Mouse (Mus musculus) intestine, embryonic 14.5 days (tissue): ENCODE results near the gene Taok3. TPM values are rescaled to one million over a fixed set of nuclear protein-coding genes. Genes with fewer than 3 reads are reported as not detected.

ENCODE experiments used
- ATAC-seq: fragments of 200-750 bp; cut with Nextera tagmentation; replicated peaks from 2 replicates; pipeline ENCODE4 v1.8.0; 2017; ENCODE audit warnings: low read depth, moderate number of reproducible peaks, moderate TSS enrichment, moderate library complexity; ENCODE audit not compliant: low FRiP score, low TSS enrichment
- DNase-seq: peaks from one replicate; pipeline ENCODE4 v3.0.0-alpha.2; 2018; ENCODE audit warnings: low spot score
- H3K27ac ChIP-seq: fragments of 300-500 bp; sonication (generic); 2 replicates; pipeline ENCODE4 v1.5.1; 2014; ENCODE audit warnings: low read depth, mild to moderate bottlenecking, control low read depth
- H3K27me3 ChIP-seq: fragments of 300-500 bp; sonication (generic); replicated peaks from 2 replicates; pipeline ENCODE4 v1.6.1; 2014; ENCODE audit warnings: low read length, control low read depth; ENCODE audit not compliant: control insufficient read depth, insufficient read depth
- H3K36me3 ChIP-seq: fragments of 300-500 bp; sonication (generic); 2 replicates; pipeline ENCODE4 v1.6.1; 2014; ENCODE audit warnings: low read length, control low read depth; ENCODE audit not compliant: control insufficient read depth, insufficient read depth
- H3K4me1 ChIP-seq: fragments of 300-500 bp; sonication (generic); replicated peaks from 2 replicates; pipeline ENCODE4 v1.6.1; 2014; ENCODE audit warnings: low read length, control low read depth, mixed read lengths; ENCODE audit not compliant: control insufficient read depth, insufficient read depth
- H3K4me2 ChIP-seq: fragments of 300-500 bp; sonication (generic); 2 replicates; pipeline ENCODE4 v1.6.1; 2014; ENCODE audit warnings: low read length
- H3K4me3 ChIP-seq: fragments of 300-500 bp; sonication (generic); 2 replicates; pipeline ENCODE4 v1.5.1; 2014; ENCODE audit warnings: low read depth, low read length, control low read depth, mixed read lengths
- H3K9ac ChIP-seq: fragments of 300-500 bp; sonication (generic); 2 replicates; pipeline ENCODE4 v1.6.1; 2014; ENCODE audit warnings: mild to moderate bottlenecking, low read length
- H3K9me3 ChIP-seq: fragments of 300-500 bp; sonication (generic); 2 replicates; pipeline ENCODE4 v1.6.1; 2016; ENCODE audit warnings: low read length, control low read depth; ENCODE audit not compliant: control insufficient read depth
- WGBS: fragments of 180-500 bp; shearing (Covaris S2); extraction: QIAGEN DNeasy Blood & Tissue Kit; methylation state at CpG from one replicate; pipeline ENCODE4 v1.1.7; 2014; 5-methylcytosine and 5-hydroxymethylcytosine counted together
- polyA plus RNA-seq: library from polyadenylated mRNA; unstranded; fragments of >200 nt; fragmentation: Nextera tagmentation; extraction: Ambion mirVana; gene quantifications from 2 replicates; pipeline ENCODE4 v1.2.1, GENCODE M21; 2014

The Taok3 gene
- polyA plus RNA-seq, 1 experiment from 2014 or later, result 37.7 TPM

- H3K4me3 ChIP-seq, result no peak overlapping the region
- ATAC-seq (no peak), DNase-seq (no peak)
- no peak overlapping the region for H3K9ac ChIP-seq
- 81% methylated on average over 11 of the region's 11 CpGs for WGBS
- no peaks in the 10 kb centered on the region for H3K36me3 ChIP-seq
- H3K27me3 ChIP-seq, result no peaks in the 10 kb centered on the region
- no peak overlapping the region for H3K4me2 ChIP-seq
- H3K27ac ChIP-seq, result no peak overlapping the region
- H3K4me1 ChIP-seq, result no peaks in the 10 kb centered on the region
- no peaks in the 10 kb centered on the region for H3K9me3 ChIP-seq
Observed at GRCm38 (mm10) chr5:117166811-117167365, 47.0 kb downstream of the Taok3 start.

- H3K4me3 ChIP-seq, result no peak overlapping the region
- H3K27me3 ChIP-seq, result no peaks in the 10 kb centered on the region
- no peaks in the 10 kb centered on the region for H3K36me3 ChIP-seq
- H3K4me2 ChIP-seq, result no peak overlapping the region
- H3K27ac ChIP-seq, result no peak overlapping the region
- 92% methylated on average over 14 of the region's 14 CpGs for WGBS
- DNase-seq (no peak), ATAC-seq (no peak)
- no peaks in the 10 kb centered on the region for H3K4me1 ChIP-seq
- H3K9me3 ChIP-seq, result no peaks in the 10 kb centered on the region
- H3K9ac ChIP-seq, result no peak overlapping the region
Observed at GRCm38 (mm10) chr5:117168351-117169100, 48.6 kb downstream of the Taok3 start.

GRCm38 (mm10) chr5:117174057-117174456, 54.1 kb downstream of the Taok3 start:
- Histone ChIP-seq H3K4me1 (no peaks in the 10 kb centered on the region), H3K36me3 (no peaks in the 10 kb centered on the region), H3K9ac (no peak overlapping the region), H3K4me2 (no peak overlapping the region), H3K27ac (no peak overlapping the region), H3K27me3 (no peaks in the 10 kb centered on the region), H3K9me3 (no peaks in the 10 kb centered on the region), H3K4me3 (no peak overlapping the region)
- DNase-seq (no peak), ATAC-seq (no peak)
- 98% methylated on average over 7 of the region's 7 CpGs for WGBS

GRCm38 (mm10) chr5:117175896-117176295, 56.0 kb downstream of the Taok3 start:
- H3K9ac ChIP-seq, result no peak overlapping the region
- ATAC-seq (no peak), DNase-seq (no peak)
- WGBS, result 72% methylated on average over 8 of the region's 8 CpGs
- no peaks in the 10 kb centered on the region for H3K4me1 ChIP-seq
- no peak overlapping the region for H3K4me3 ChIP-seq
- H3K27ac ChIP-seq, result no peak overlapping the region
- no peaks in the 10 kb centered on the region for H3K9me3 ChIP-seq
- no peaks in the 10 kb centered on the region for H3K27me3 ChIP-seq
- no peaks in the 10 kb centered on the region for H3K36me3 ChIP-seq
- H3K4me2 ChIP-seq, result no peak overlapping the region

- Histone ChIP-seq H3K9me3 (no peaks in the 10 kb centered on the region), H3K4me3 (no peak overlapping the region), H3K36me3 (no peaks in the 10 kb centered on the region), H3K27ac (no peak overlapping the region), H3K9ac (no peak overlapping the region), H3K27me3 (no peaks in the 10 kb centered on the region), H3K4me2 (no peak overlapping the region), H3K4me1 (no peaks in the 10 kb centered on the region)
- no peak for DNase-seq
- no peak for ATAC-seq
- 49% methylated on average over 6 of the region's 6 CpGs for WGBS
Observed at GRCm38 (mm10) chr5:117178079-117178478, 58.1 kb downstream of the Taok3 start.

- Histone ChIP-seq H3K4me1 (no peaks in the 10 kb centered on the region), H3K27ac (no peak overlapping the region), H3K9me3 (no peaks in the 10 kb centered on the region), H3K36me3 (no peaks in the 10 kb centered on the region), H3K4me2 (no peak overlapping the region), H3K27me3 (no peaks in the 10 kb centered on the region), H3K4me3 (no peak overlapping the region), H3K9ac (no peak overlapping the region)
- WGBS, result 68% methylated on average over 6 of the region's 6 CpGs
- ATAC-seq, result no peak
- no peak for DNase-seq
Observed at GRCm38 (mm10) chr5:117178486-117178885, 58.6 kb downstream of the Taok3 start.

GRCm38 (mm10) chr5:117181921-117182320, 62.0 kb downstream of the Taok3 start:
- Histone ChIP-seq H3K27ac (no peak overlapping the region), H3K9ac (no peak overlapping the region), H3K4me3 (no peak overlapping the region), H3K27me3 (no peaks in the 10 kb centered on the region), H3K36me3 (peaks cover 5% of the 10 kb centered on the region; the same call in 1 of the 2 replicates), H3K4me2 (no peak overlapping the region), H3K9me3 (peaks cover 8% of the 10 kb centered on the region; the same call in 1 of the 2 replicates), H3K4me1 (no peaks in the 10 kb centered on the region)
- WGBS, result 76% methylated on average over 5 of the region's 5 CpGs
- DNase-seq (no peak), ATAC-seq (no peak)

GRCm38 (mm10) chr5:117182411-117182810, 62.5 kb downstream of the Taok3 start:
- no peak overlapping the region for H3K27ac ChIP-seq
- ATAC-seq (no peak), DNase-seq (no peak)
- H3K4me1 ChIP-seq, result no peaks in the 10 kb centered on the region
- H3K36me3 ChIP-seq, result peaks cover 5% of the 10 kb centered on the region; the same call in 1 of the 2 replicates
- no peak overlapping the region for H3K9ac ChIP-seq
- H3K27me3 ChIP-seq, result no peaks in the 10 kb centered on the region
- no peak overlapping the region for H3K4me3 ChIP-seq
- peaks cover 8% of the 10 kb centered on the region; the same call in 1 of the 2 replicates for H3K9me3 ChIP-seq
- H3K4me2 ChIP-seq, result no peak overlapping the region
- 83% methylated on average over 3 of the region's 3 CpGs for WGBS

GRCm38 (mm10) chr5:117184832-117185231, 64.9 kb downstream of the Taok3 start:
- Histone ChIP-seq H3K4me3 (no peak overlapping the region), H3K9ac (no peak overlapping the region), H3K9me3 (peaks cover 11% of the 10 kb centered on the region; the same call in 1 of the 2 replicates), H3K27ac (no peak overlapping the region), H3K36me3 (peaks cover 5% of the 10 kb centered on the region; the same call in 1 of the 2 replicates), H3K27me3 (no peaks in the 10 kb centered on the region), H3K4me1 (no peaks in the 10 kb centered on the region), H3K4me2 (no peak overlapping the region)
- DNase-seq (no peak), ATAC-seq (no peak)
- WGBS, result 90% methylated on average over 6 of the region's 6 CpGs
